Mouse (Mus musculus) heart, embryonic 13.5 days (tissue): ENCODE measurements around the gene Grb10. TPM values are rescaled to one million over a fixed set of nuclear protein-coding genes. Genes with fewer than 3 reads are reported as not detected.

Experiments used
- ATAC-seq: fragments of 200-750 bp; cut with Nextera tagmentation; 2 replicates; pipeline ENCODE4 v1.8.0; 2017; ENCODE audit warnings: moderate TSS enrichment; ENCODE audit not compliant: insufficient number of reproducible peaks, low FRiP score, low TSS enrichment; ENCODE audit errors: extremely low read depth
- H3K27ac ChIP-seq: fragments of 300-500 bp; sonication (generic); replicated peaks from 2 replicates; pipeline ENCODE4 v1.5.1; 2015; ENCODE audit warnings: moderate library complexity, mild to moderate bottlenecking, inconsistent platforms
- H3K27me3 ChIP-seq: fragments of 300-500 bp; sonication (generic); replicated peaks from 2 replicates; pipeline ENCODE4 v1.6.1; 2015; ENCODE audit warnings: mild to moderate bottlenecking, inconsistent platforms
- H3K36me3 ChIP-seq: fragments of 300-500 bp; sonication (generic); 2 replicates; pipeline ENCODE4 v1.6.1; 2015; ENCODE audit warnings: mild to moderate bottlenecking, inconsistent platforms
- H3K4me1 ChIP-seq: fragments of 300-500 bp; sonication (generic); 2 replicates; pipeline ENCODE4 v1.6.1; 2015; ENCODE audit warnings: inconsistent platforms
- H3K4me2 ChIP-seq: fragments of 300-500 bp; sonication (generic); 2 replicates; pipeline ENCODE4 v1.6.1; 2015; ENCODE audit warnings: inconsistent platforms, mild to moderate bottlenecking, moderate library complexity
- H3K4me3 ChIP-seq: fragments of 300-500 bp; sonication (generic); 2 replicates; pipeline ENCODE4 v1.5.1; 2015; ENCODE audit warnings: moderate library complexity, mild to moderate bottlenecking, inconsistent platforms
- H3K9ac ChIP-seq: fragments of 300-500 bp; sonication (generic); 2 replicates; pipeline ENCODE4 v1.6.1; 2015; ENCODE audit warnings: inconsistent platforms, mild to moderate bottlenecking, moderate library complexity
- H3K9me3 ChIP-seq: fragments of 300-500 bp; sonication (generic); 2 replicates; pipeline ENCODE4 v1.6.1; 2016; ENCODE audit warnings: inconsistent platforms
- WGBS: fragments of 180-500 bp; shearing (Covaris S2); methylation state at CpG from one replicate; pipeline ENCODE4 v1.1.7; 2015; ENCODE audit warnings: mixed read lengths; 5-methylcytosine and 5-hydroxymethylcytosine counted together
- polyA plus RNA-seq: library from polyadenylated mRNA; unstranded; fragments of >200 nt; fragmentation: Nextera tagmentation; extraction: Ambion mirVana; gene quantifications from 2 replicates; pipeline ENCODE4 v1.2.1, GENCODE M21; 2015

Gene Grb10
- polyA plus RNA-seq, 1 experiment from 2014 or later: 494 TPM

- no peak for ATAC-seq
Measured at GRCm38 (mm10) chr11:12032831-12033230, 5.7 kb downstream of the Grb10 start.

GRCm38 (mm10) chr11:12026638-12027037 lies 11.8 kb downstream of the Grb10 start:
- peaks cover 30% of the 10 kb centered on the region for H3K9me3 ChIP-seq
- peak overlapping the region; percentile 38 for H3K4me3 ChIP-seq
- no peak overlapping the region for H3K9ac ChIP-seq
- WGBS: 56% methylated on average over 17 of the region's 17 CpGs
- H3K27me3 ChIP-seq: peaks cover 91% of the 10 kb centered on the region
- ATAC-seq: no peak
- H3K27ac ChIP-seq: no peak overlapping the region
- H3K36me3 ChIP-seq: peaks cover 83% of the 10 kb centered on the region
- H3K4me1 ChIP-seq: peaks cover 19% of the 10 kb centered on the region
- H3K4me2 ChIP-seq: peak overlapping the region; percentile 65

More at GRCm38 (mm10) chr11:12032831-12033230, 5.7 kb downstream of the Grb10 start:
- Histone ChIP-seq H3K4me2 (peak overlapping the region; percentile 71), H3K9ac (peak overlapping the region; percentile 98), H3K27ac (peak overlapping the region; percentile 95), H3K27me3 (peaks cover 95% of the 10 kb centered on the region), H3K4me1 (peaks cover 14% of the 10 kb centered on the region), H3K4me3 (peak overlapping the region; percentile 78), H3K9me3 (no peaks in the 10 kb centered on the region), H3K36me3 (peaks cover 29% of the 10 kb centered on the region)
- 12% methylated on average over 5 of the region's 5 CpGs for WGBS

GRCm38 (mm10) chr11:12025756-12026593 lies 12.5 kb downstream of the Grb10 start:
- no peak overlapping the region for H3K9ac ChIP-seq
- H3K4me2 ChIP-seq: peak overlapping the region; percentile 65
- H3K27ac ChIP-seq: no peak overlapping the region
- peaks cover 91% of the 10 kb centered on the region for H3K27me3 ChIP-seq
- peaks cover 89% of the 10 kb centered on the region for H3K36me3 ChIP-seq
- WGBS: 60% methylated on average over 108 of the region's 108 CpGs
- H3K9me3 ChIP-seq: peaks cover 30% of the 10 kb centered on the region
- H3K4me3 ChIP-seq: peak overlapping the region; percentile 38
- H3K4me1 ChIP-seq: peaks cover 21% of the 10 kb centered on the region
- 0 out of 2 replicates have a peak, but pooled peaks have one; percentile 67 for ATAC-seq

- Histone ChIP-seq H3K36me3 (peaks cover 93% of the 10 kb centered on the region), H3K4me3 (no peak overlapping the region), H3K9ac (no peak overlapping the region), H3K9me3 (peaks cover 30% of the 10 kb centered on the region), H3K4me1 (peaks cover 22% of the 10 kb centered on the region), H3K27me3 (peaks cover 90% of the 10 kb centered on the region), H3K4me2 (peak overlapping the region; percentile 65), H3K27ac (no peak overlapping the region)
- WGBS: 55% methylated on average over 32 of the region's 32 CpGs
- ATAC-seq: 0 out of 2 replicates have a peak, but pooled peaks have one; percentile 14
Measured at GRCm38 (mm10) chr11:12025392-12025755, 13.1 kb downstream of the Grb10 start.

- peaks cover 88% of the 10 kb centered on the region for H3K27me3 ChIP-seq
- H3K27ac ChIP-seq: no peak overlapping the region
- no peak for ATAC-seq
- no peak overlapping the region for H3K4me3 ChIP-seq
- peaks cover 33% of the 10 kb centered on the region for H3K4me1 ChIP-seq
- no peak overlapping the region for H3K4me2 ChIP-seq
- WGBS: 42% methylated on average over 3 of the region's 3 CpGs
- H3K9ac ChIP-seq: no peak overlapping the region
- peaks cover 30% of the 10 kb centered on the region for H3K9me3 ChIP-seq
- H3K36me3 ChIP-seq: peaks cover 93% of the 10 kb centered on the region
Measured at GRCm38 (mm10) chr11:12023051-12023450, 15.4 kb downstream of the Grb10 start.

GRCm38 (mm10) chr11:12019651-12020050 lies 18.8 kb downstream of the Grb10 start:
- Histone ChIP-seq H3K4me2 (no peak overlapping the region), H3K27me3 (peaks cover 72% of the 10 kb centered on the region), H3K4me1 (peaks cover 25% of the 10 kb centered on the region), H3K9me3 (peaks cover 9% of the 10 kb centered on the region; the same call in 1 of the 2 replicates), H3K27ac (no peak overlapping the region), H3K9ac (no peak overlapping the region), H3K36me3 (peaks cover 85% of the 10 kb centered on the region), H3K4me3 (no peak overlapping the region)
- WGBS: 71% methylated on average over 1 of the region's 1 CpGs
- no peak for ATAC-seq

GRCm38 (mm10) chr11:12018604-12019003 lies 19.9 kb downstream of the Grb10 start:
- no peak for ATAC-seq
- Histone ChIP-seq H3K36me3 (peaks cover 83% of the 10 kb centered on the region), H3K27ac (0 out of 2 replicates have a peak overlapping the region, but pooled peaks have one; percentile 16), H3K4me2 (no peak overlapping the region), H3K4me3 (no peak overlapping the region), H3K9ac (no peak overlapping the region), H3K9me3 (no peaks in the 10 kb centered on the region), H3K4me1 (peaks cover 25% of the 10 kb centered on the region), H3K27me3 (peaks cover 62% of the 10 kb centered on the region)
- WGBS: 61% methylated on average over 4 of the region's 4 CpGs

GRCm38 (mm10) chr11:12010084-12010483 lies 28.4 kb downstream of the Grb10 start:
- Histone ChIP-seq H3K9me3 (peaks cover 14% of the 10 kb centered on the region), H3K4me1 (peaks cover 15% of the 10 kb centered on the region), H3K27me3 (no peaks in the 10 kb centered on the region), H3K4me3 (no peak overlapping the region), H3K4me2 (no peak overlapping the region), H3K27ac (no peak overlapping the region), H3K36me3 (peaks cover 63% of the 10 kb centered on the region), H3K9ac (no peak overlapping the region)
- 43% methylated on average over 3 of the region's 3 CpGs for WGBS
- no peak for ATAC-seq

GRCm38 (mm10) chr11:12000293-12000910 lies 38.1 kb downstream of the Grb10 start:
- Histone ChIP-seq H3K4me1 (peaks cover 63% of the 10 kb centered on the region), H3K4me3 (no peak overlapping the region), H3K9me3 (no peaks in the 10 kb centered on the region), H3K9ac (no peak overlapping the region), H3K27me3 (no peaks in the 10 kb centered on the region), H3K4me2 (no peak overlapping the region), H3K36me3 (peaks cover 44% of the 10 kb centered on the region), H3K27ac (no peak overlapping the region)
- WGBS: 74% methylated on average over 4 of the region's 4 CpGs
- ATAC-seq: no peak

- Histone ChIP-seq H3K27ac (0 out of 2 replicates have a peak overlapping the region, but pooled peaks have one; percentile 36), H3K4me2 (no peak overlapping the region), H3K4me3 (no peak overlapping the region), H3K9ac (no peak overlapping the region), H3K9me3 (no peaks in the 10 kb centered on the region), H3K27me3 (no peaks in the 10 kb centered on the region), H3K4me1 (peaks cover 78% of the 10 kb centered on the region), H3K36me3 (peaks cover 36% of the 10 kb centered on the region)
- WGBS: 50% methylated on average over 3 of the region's 3 CpGs
- ATAC-seq: no peak; the same call in 1 of the 2 replicates
Measured at GRCm38 (mm10) chr11:11998881-11999280, 39.6 kb downstream of the Grb10 start.

- Histone ChIP-seq H3K9me3 (no peaks in the 10 kb centered on the region), H3K27ac (peak overlapping the region; percentile 48), H3K4me2 (no peak overlapping the region), H3K4me3 (no peak overlapping the region), H3K36me3 (peaks cover 34% of the 10 kb centered on the region), H3K27me3 (no peaks in the 10 kb centered on the region), H3K4me1 (peaks cover 96% of the 10 kb centered on the region), H3K9ac (no peak overlapping the region)
- peak; percentile 51; the same call in 1 of the 2 replicates for ATAC-seq
- 28% methylated on average over 1 of the region's 1 CpGs for WGBS
Measured at GRCm38 (mm10) chr11:11997045-11997444, 41.4 kb downstream of the Grb10 start.
